Mouse (Mus musculus): ENCODE measurements around the gene Mroh2a. TPM values are rescaled to one million over a fixed set of nuclear protein-coding genes. Genes with fewer than 3 reads are reported as not detected.

Mroh2a gene
- total RNA-seq, 2 experiments from 2014 or later: 0.07 TPM; not detected in 1

GRCm38 (mm10) chr1:88233421-88234247 lies 6.8 kb downstream of the Mroh2a start:
- intact Hi-C loops (cut with DNase I): no loop called here

GRCm38 (mm10) chr1:88234248-88234610 lies 7.4 kb downstream of the Mroh2a start:
- intact Hi-C loops (cut with DNase I): no loop called here
- DNase-seq (ENCODE audit: low spot score in 2 of 2): no peak

More at GRCm38 (mm10) chr1:88233421-88234247, 6.8 kb downstream of the Mroh2a start:
- DNase-seq (ENCODE audit: low spot score in 2 of 2): no peak

GRCm38 (mm10) chr1:88234646-88235045 lies 7.9 kb downstream of the Mroh2a start:
- no peak for DNase-seq (ENCODE audit: low spot score in 2 of 2)
- intact Hi-C loops (cut with DNase I): no loop called here

- DNase-seq (ENCODE audit: low spot score in 2 of 2): no peak
- intact Hi-C loops (cut with DNase I): no loop called here
These were observed 8.5 kb downstream of the Mroh2a start for GRCm38 (mm10) chr1:88235046-88235893.

- intact Hi-C loops (cut with DNase I): no loop called here
These were observed 9.2 kb downstream of the Mroh2a start for GRCm38 (mm10) chr1:88235894-88236415.

GRCm38 (mm10) chr1:88237311-88237710 lies 10.5 kb downstream of the Mroh2a start:
- intact Hi-C loops (cut with DNase I): no loop called here
- no peak for DNase-seq (ENCODE audit: low spot score in 2 of 2)

More at GRCm38 (mm10) chr1:88235894-88236415, 9.2 kb downstream of the Mroh2a start:
- DNase-seq (ENCODE audit: low spot score in 2 of 2): no peak

- intact Hi-C loops (cut with DNase I): no loop called here
- DNase-seq (ENCODE audit: low spot score in 2 of 2): no peak
These were observed 12.0 kb downstream of the Mroh2a start for GRCm38 (mm10) chr1:88238771-88239170.

- intact Hi-C loops (cut with DNase I): no loop called here
- no peak for DNase-seq (ENCODE audit: low spot score in 2 of 2)
These were observed 13.3 kb downstream of the Mroh2a start for GRCm38 (mm10) chr1:88240072-88240471.

GRCm38 (mm10) chr1:88240579-88240978 lies 13.8 kb downstream of the Mroh2a start:
- DNase-seq (ENCODE audit: low spot score in 2 of 2): no peak
- intact Hi-C loops (cut with DNase I): no loop called here

- no peak for DNase-seq (ENCODE audit: low spot score in 2 of 2)
- intact Hi-C loops (cut with DNase I): no loop called here
These were observed 17.1 kb downstream of the Mroh2a start for GRCm38 (mm10) chr1:88243861-88244260.

GRCm38 (mm10) chr1:88245881-88246280 lies 19.1 kb downstream of the Mroh2a start:
- DNase-seq (ENCODE audit: low spot score in 2 of 2): no peak
- intact Hi-C loops (cut with DNase I): loop anchor here (5.0 kb wide), 1 partner anchor 61 kb away; no protein-coding TSS in a partner anchor

- DNase-seq (ENCODE audit: low spot score in 2 of 2): no peak
- intact Hi-C loops (cut with DNase I): loop anchor here (5.0 kb wide), 1 partner anchor 61 kb away; no protein-coding TSS in a partner anchor
These were observed 19.6 kb downstream of the Mroh2a start for GRCm38 (mm10) chr1:88246386-88246785.

- intact Hi-C loops (cut with DNase I): loop anchor here (5.0 kb wide), 1 partner anchor 60 kb away; no protein-coding TSS in a partner anchor
- no peak for DNase-seq (ENCODE audit: low spot score in 2 of 2)
These were observed 20.9 kb downstream of the Mroh2a start for GRCm38 (mm10) chr1:88247660-88248059.

GRCm38 (mm10) chr1:88248658-88249057 lies 21.9 kb downstream of the Mroh2a start:
- intact Hi-C loops (cut with DNase I): loop anchor here (5.0 kb wide), 1 partner anchor 59 kb away; no protein-coding TSS in a partner anchor
- no peak for DNase-seq (ENCODE audit: low spot score in 2 of 2)

GRCm38 (mm10) chr1:88249596-88249995 lies 22.8 kb downstream of the Mroh2a start:
- intact Hi-C loops (cut with DNase I): loop anchor here (5.0 kb wide), 1 partner anchor 58 kb away; no protein-coding TSS in a partner anchor
- no peak for DNase-seq (ENCODE audit: low spot score in 2 of 2)

- no peak for DNase-seq (ENCODE audit: low spot score in 2 of 2)
- intact Hi-C loops (cut with DNase I): no loop called here
These were observed 23.2 kb downstream of the Mroh2a start for GRCm38 (mm10) chr1:88250023-88250422.

GRCm38 (mm10) chr1:88253106-88253505 lies 26.3 kb downstream of the Mroh2a start:
- DNase-seq (ENCODE audit: low spot score in 2 of 2): no peak
- intact Hi-C loops (cut with DNase I): no loop called here

- DNase-seq (ENCODE audit: low spot score in 2 of 2): no peak
- intact Hi-C loops (cut with DNase I): no loop called here
These were observed 26.8 kb downstream of the Mroh2a start for GRCm38 (mm10) chr1:88253540-88253939.

- DNase-seq (ENCODE audit: low spot score in 2 of 2): no peak
- intact Hi-C loops (cut with DNase I): no loop called here
These were observed 28.1 kb downstream of the Mroh2a start for GRCm38 (mm10) chr1:88254793-88255465.

All from left cerebral cortex, postnatal 36 days (tissue).